Mouse (Mus musculus) left cerebral cortex, postnatal 10 days (tissue): ENCODE results near the gene Tas1r2. TPM values are rescaled to one million over a fixed set of nuclear protein-coding genes. Genes with fewer than 3 reads are reported as not detected.

Experiments
- DNase-seq, 2 experiments: peaks; one replicate each; pipeline ENCODE4 v3.0.0; 2021 to 2022; ENCODE audit warnings: low spot score in 2 of 2, mixed read lengths in 1 of 2; ENCODE audit errors: extremely low spot score in 1 of 2
- intact Hi-C: fragments of 180-260 bp; cut with DNase I; formaldehyde crosslinking; loops from one replicate; pipeline ENCODE4 v1.15.1; 2025
- total RNA-seq, 2 experiments: library from RNA; stranded (reverse); gene quantifications; 2 replicates each; pipeline ENCODE4 v1.2.3; 2021

Gene Tas1r2
- total RNA-seq = not detected

GRCm38 (mm10) chr4:139653238-139653637 is at the start of gene Tas1r2:
Tas1r2 (plus strand) TSS chr4:139653538.
- intact Hi-C loops = no loop called here
- DNase-seq = no peak

GRCm38 (mm10) chr4:139605216-139605615 is 48.1 kb upstream of the Tas1r2 start:
- intact Hi-C loops = no loop called here
- no peak for DNase-seq

- DNase-seq = no peak
Measured at GRCm38 (mm10) chr4:139606732-139607131, 46.6 kb upstream of the Tas1r2 start.

GRCm38 (mm10) chr4:139608975-139609374 is 44.4 kb upstream of the Tas1r2 start:
- intact Hi-C loops = no loop called here
- DNase-seq = no peak

More at GRCm38 (mm10) chr4:139606732-139607131, 46.6 kb upstream of the Tas1r2 start:
- intact Hi-C loops = no loop called here

- intact Hi-C loops = loop anchor here (5.0 kb wide), 2 partner anchors 34 to 139 kb away; no protein-coding TSS in a partner anchor
- no peak for DNase-seq
Measured at GRCm38 (mm10) chr4:139610954-139611353, 42.4 kb upstream of the Tas1r2 start.

GRCm38 (mm10) chr4:139611542-139611953 is 41.8 kb upstream of the Tas1r2 start:
- peak; percentile 58 to 85 for DNase-seq
- intact Hi-C loops = loop anchor here (5.0 kb wide), 2 partner anchors 34 to 139 kb away; no protein-coding TSS in a partner anchor

- no peak for DNase-seq
Measured at GRCm38 (mm10) chr4:139614524-139615260, 38.6 kb upstream of the Tas1r2 start.

GRCm38 (mm10) chr4:139616276-139617000 is 36.9 kb upstream of the Tas1r2 start:
- no peak for DNase-seq
- intact Hi-C loops = no loop called here

More at GRCm38 (mm10) chr4:139614524-139615260, 38.6 kb upstream of the Tas1r2 start:
- intact Hi-C loops = loop anchor here (5.0 kb wide), 2 partner anchors 37 to 142 kb away; no protein-coding TSS in a partner anchor

- intact Hi-C loops = no loop called here
- no peak for DNase-seq
Measured at GRCm38 (mm10) chr4:139617001-139617364, 36.4 kb upstream of the Tas1r2 start.

GRCm38 (mm10) chr4:139619765-139620164 is 33.6 kb upstream of the Tas1r2 start:
- intact Hi-C loops = no loop called here
- no peak for DNase-seq

GRCm38 (mm10) chr4:139622373-139623282 is 30.7 kb upstream of the Tas1r2 start, which contains the start of gene Aldh4a1:
Aldh4a1 (plus strand) TSS chr4:139622866.
- peak; percentile 92 to 96 for DNase-seq
- intact Hi-C loops = loop anchor here (2.0 kb wide), 1 partner anchor 48 kb away; no protein-coding TSS in a partner anchor

- DNase-seq = no peak
- intact Hi-C loops = loop anchor here (2.0 kb wide), 1 partner anchor 49 kb away; no protein-coding TSS in a partner anchor
Measured at GRCm38 (mm10) chr4:139623434-139624115, 29.8 kb upstream of the Tas1r2 start.

GRCm38 (mm10) chr4:139624116-139624489 is 29.2 kb upstream of the Tas1r2 start:
- no peak for DNase-seq
- intact Hi-C loops = no loop called here

GRCm38 (mm10) chr4:139624706-139625105 is 28.6 kb upstream of the Tas1r2 start:
- intact Hi-C loops = no loop called here
- no peak for DNase-seq

GRCm38 (mm10) chr4:139627361-139627760 is 26.0 kb upstream of the Tas1r2 start:
- intact Hi-C loops = no loop called here
- DNase-seq = no peak

GRCm38 (mm10) chr4:139630171-139630570 is 23.2 kb upstream of the Tas1r2 start:
- no peak for DNase-seq
- intact Hi-C loops = no loop called here

GRCm38 (mm10) chr4:139631141-139631540 is 22.2 kb upstream of the Tas1r2 start:
- peak in 1 of 2 experiments; percentile 86 for DNase-seq
- intact Hi-C loops = no loop called here

- intact Hi-C loops = no loop called here
- peak in 1 of 2 experiments; percentile 57 for DNase-seq
Measured at GRCm38 (mm10) chr4:139631569-139632253, 21.6 kb upstream of the Tas1r2 start.
